Mouse (Mus musculus) layer of hippocampus, adult 11-12 months (tissue): ENCODE measurements at regions not wholly inside any gene's neighbourhood (a gene's known extent, or its start where the extent isn't known, plus 50 kb on each side); places are given as distances from the start of the nearest gene placed in this dataset.
"Not testable (repeated sequence)": the region's sequence is repeated elsewhere in the genome, so short reads cannot be mapped to it uniquely, and the experiment has no call there.

Source experiments
- DNase-seq: peaks from one replicate; pipeline ENCODE4 v3.0.0; 2022; ENCODE audit warnings: low spot score

- no peak for DNase-seq
Measured at GRCm38 (mm10) chr10:118602922-118603321, 162.1 kb downstream of the Ifng start.

GRCm38 (mm10) chr10:118603857-118604414 is 163.1 kb downstream of the Ifng start:
- no peak for DNase-seq

GRCm38 (mm10) chr10:118605156-118605821 is 164.4 kb downstream of the Ifng start:
- DNase-seq = no peak

- DNase-seq = no peak
Measured at GRCm38 (mm10) chr10:118607418-118607817, 166.6 kb downstream of the Ifng start.

- no peak for DNase-seq
Measured at GRCm38 (mm10) chr10:118608376-118609145, 167.7 kb downstream of the Ifng start.

- no peak for DNase-seq
Measured at GRCm38 (mm10) chr10:118609157-118609556, 168.3 kb downstream of the Ifng start.

GRCm38 (mm10) chr10:118610868-118611461 is 170.1 kb downstream of the Ifng start:
- no peak for DNase-seq

- no peak for DNase-seq
Measured at GRCm38 (mm10) chr10:118612091-118612490, 171.2 kb downstream of the Ifng start.

- DNase-seq = no peak
Measured at GRCm38 (mm10) chr10:118613056-118613695, 172.3 kb downstream of the Ifng start.

GRCm38 (mm10) chr10:118614251-118614865 is 173.5 kb downstream of the Ifng start:
- DNase-seq = no peak

GRCm38 (mm10) chr10:118615131-118616020 is 174.5 kb downstream of the Ifng start:
- DNase-seq = no peak

GRCm38 (mm10) chr10:118616031-118616615 is 175.3 kb downstream of the Ifng start:
- DNase-seq = no peak

- DNase-seq = peak; percentile 20
Measured at GRCm38 (mm10) chr10:118617291-118618044, 176.6 kb downstream of the Ifng start.

- not testable (repeated sequence) for DNase-seq
Measured at GRCm38 (mm10) chr10:118618251-118618650, 177.4 kb downstream of the Ifng start.

GRCm38 (mm10) chr10:118618766-118619600 is 178.1 kb downstream of the Ifng start:
- DNase-seq = no peak

- DNase-seq = no peak
Measured at GRCm38 (mm10) chr10:118619601-118620000, 178.8 kb downstream of the Ifng start.

- no peak for DNase-seq
Measured at GRCm38 (mm10) chr10:118620611-118621010, 179.8 kb downstream of the Ifng start.

GRCm38 (mm10) chr10:118621546-118621945 is 180.7 kb downstream of the Ifng start:
- no peak for DNase-seq

GRCm38 (mm10) chr10:118622131-118622530 is 181.3 kb downstream of the Ifng start:
- no peak for DNase-seq
